Mouse (Mus musculus) urinary bladder, postnatal 36 days (tissue): Measurements from ENCODE around the gene Cyth3.
A peak's percentile ranks its signal among the peaks of the same experiment; 100 is the strongest.

Experiments used
- DNase-seq, 2 experiments: peaks; one replicate each; pipeline ENCODE4 v3.0.0; 2022; ENCODE audit warnings: low spot score in 2 of 2, mixed read lengths in 1 of 2

Cyth3 gene

GRCm38 (mm10) chr5:143705659-143705982 lies 83.4 kb downstream of the Cyth3 start:
- no peak for DNase-seq

- no peak for DNase-seq
Measured at GRCm38 (mm10) chr5:143706030-143706821, 84.0 kb downstream of the Cyth3 start.

- no peak for DNase-seq
Measured at GRCm38 (mm10) chr5:143706822-143707200, 84.6 kb downstream of the Cyth3 start.

- DNase-seq, result peak; percentile 33 to 58
Measured at GRCm38 (mm10) chr5:143711326-143711725, 89.1 kb downstream of the Cyth3 start.

- DNase-seq, result no peak
Measured at GRCm38 (mm10) chr5:143712011-143712800, 90.0 kb downstream of the Cyth3 start.

- no peak for DNase-seq
Measured at GRCm38 (mm10) chr5:143721962-143722361, 99.7 kb downstream of the Cyth3 start.

GRCm38 (mm10) chr5:143730915-143731314 lies 108.7 kb downstream of the Cyth3 start:
- no peak for DNase-seq

- DNase-seq, result peak in 1 of 2 experiments; percentile 13
Measured at GRCm38 (mm10) chr5:143731483-143732112, 109.4 kb downstream of the Cyth3 start.

GRCm38 (mm10) chr5:143732180-143732891 lies 110.1 kb downstream of the Cyth3 start, which contains the start of gene Usp42:
Gene Usp42 (minus strand): TSS chr5:143732280.
- DNase-seq, result peak; percentile 87 to 96

GRCm38 (mm10) chr5:143749630-143750208 lies 127.5 kb downstream of the Cyth3 start:
- DNase-seq, result no peak

- DNase-seq, result no peak
Measured at GRCm38 (mm10) chr5:143755529-143756141, 133.4 kb downstream of the Cyth3 start.

GRCm38 (mm10) chr5:143757755-143758443 lies 135.7 kb downstream of the Cyth3 start:
- peak; percentile 73 to 87 for DNase-seq

- no peak for DNase-seq
Measured at GRCm38 (mm10) chr5:143759554-143759953, 137.3 kb downstream of the Cyth3 start.
